Mouse (Mus musculus): ENCODE data around the gene Cyfip2. TPM values are rescaled to one million over a fixed set of nuclear protein-coding genes. Genes with fewer than 3 reads are reported as not detected.
A peak's percentile ranks its signal among the peaks of the same experiment; 100 is the strongest.

The Cyfip2 gene
- total RNA-seq, 1 experiment from 2014 or later = 79.8 TPM

GRCm38 (mm10) chr11:46177246-46178043 is 135.2 kb downstream of the Cyfip2 start:
- ATAC-seq (replicated peaks in 1 of 2; ENCODE audit: insufficient read depth in 1 of 2, low FRiP score in 2 of 2, low TSS enrichment in 1 of 2, low read depth in 1 of 2, poor library complexity in 2 of 2, severe bottlenecking in 2 of 2) = no peak

- no peak for ATAC-seq (replicated peaks in 1 of 2; ENCODE audit: insufficient read depth in 1 of 2, low FRiP score in 2 of 2, low TSS enrichment in 1 of 2, low read depth in 1 of 2, poor library complexity in 2 of 2, severe bottlenecking in 2 of 2)
Observed at GRCm38 (mm10) chr11:46176155-46176554, 136.5 kb downstream of the Cyfip2 start.

- ATAC-seq (replicated peaks in 1 of 2; ENCODE audit: insufficient read depth in 1 of 2, low FRiP score in 2 of 2, low TSS enrichment in 1 of 2, low read depth in 1 of 2, poor library complexity in 2 of 2, severe bottlenecking in 2 of 2) = no peak
Observed at GRCm38 (mm10) chr11:46172128-46172527, 140.5 kb downstream of the Cyfip2 start.

GRCm38 (mm10) chr11:46169908-46170307 is 142.8 kb downstream of the Cyfip2 start:
- no peak for ATAC-seq (replicated peaks in 1 of 2; ENCODE audit: insufficient read depth in 1 of 2, low FRiP score in 2 of 2, low TSS enrichment in 1 of 2, low read depth in 1 of 2, poor library complexity in 2 of 2, severe bottlenecking in 2 of 2)

GRCm38 (mm10) chr11:46168506-46168905 is 144.2 kb downstream of the Cyfip2 start:
- ATAC-seq (replicated peaks in 1 of 2; ENCODE audit: insufficient read depth in 1 of 2, low FRiP score in 2 of 2, low TSS enrichment in 1 of 2, low read depth in 1 of 2, poor library complexity in 2 of 2, severe bottlenecking in 2 of 2) = no peak

- ATAC-seq (replicated peaks in 1 of 2; ENCODE audit: insufficient read depth in 1 of 2, low FRiP score in 2 of 2, low TSS enrichment in 1 of 2, low read depth in 1 of 2, poor library complexity in 2 of 2, severe bottlenecking in 2 of 2) = 0 out of 4 replicates have a peak, but pooled peaks have one; percentile 13 to 29
Observed at GRCm38 (mm10) chr11:46165866-46166585, 146.6 kb downstream of the Cyfip2 start, which contains the start of gene Nipal4. Nipal4 (minus strand) TSS chr11:46166508.

- ATAC-seq (replicated peaks in 1 of 2; ENCODE audit: insufficient read depth in 1 of 2, low FRiP score in 2 of 2, low TSS enrichment in 1 of 2, low read depth in 1 of 2, poor library complexity in 2 of 2, severe bottlenecking in 2 of 2) = no peak
Observed at GRCm38 (mm10) chr11:46157462-46157861, 155.2 kb downstream of the Cyfip2 start.

- ATAC-seq (replicated peaks in 1 of 2; ENCODE audit: insufficient read depth in 1 of 2, low FRiP score in 2 of 2, low TSS enrichment in 1 of 2, low read depth in 1 of 2, poor library complexity in 2 of 2, severe bottlenecking in 2 of 2) = no peak
Observed at GRCm38 (mm10) chr11:46156945-46157344, 155.7 kb downstream of the Cyfip2 start.

- ATAC-seq (replicated peaks in 1 of 2; ENCODE audit: insufficient read depth in 1 of 2, low FRiP score in 2 of 2, low TSS enrichment in 1 of 2, low read depth in 1 of 2, poor library complexity in 2 of 2, severe bottlenecking in 2 of 2) = no peak; a peak in 1 of 4 replicates
Observed at GRCm38 (mm10) chr11:46146619-46147018, 166.0 kb downstream of the Cyfip2 start.

GRCm38 (mm10) chr11:46145163-46145875 is 167.3 kb downstream of the Cyfip2 start:
- ATAC-seq (replicated peaks in 1 of 2; ENCODE audit: insufficient read depth in 1 of 2, low FRiP score in 2 of 2, low TSS enrichment in 1 of 2, low read depth in 1 of 2, poor library complexity in 2 of 2, severe bottlenecking in 2 of 2) = no peak

Other genes starting within 250 kb of the Cyfip2 start
- not detected in 2 replicates for gene Nipal4, start 146.4 kb downstream of the Cyfip2 start, total RNA-seq (2017)
- gene Fndc9, start 77.3 kb downstream of the Cyfip2 start, total RNA-seq (2017) = not detected in 2 replicates
- 2.9 and 6.0 TPM in 2 replicates for gene Itk, start 76.7 kb upstream of the Cyfip2 start, total RNA-seq (2017)
- not detected in 2 replicates for gene Fam71b, start 83.7 kb upstream of the Cyfip2 start, total RNA-seq (2017)
- gene Med7, start 124.1 kb upstream of the Cyfip2 start, total RNA-seq (2017) = 35.3 and 36.8 TPM in 2 replicates
- 5.2 and 5.9 TPM in 2 replicates for gene Havcr2, start 142.1 kb upstream of the Cyfip2 start, total RNA-seq (2017)
- gene Gm12169, start 211.4 kb upstream of the Cyfip2 start, total RNA-seq (2017) = not detected in 2 replicates